Mouse (Mus musculus) testis, adult 2 months (tissue): Measurements from ENCODE around the gene Gm10974.

Experiments used
- CTCF ChIP-seq: fragments of 200-500 bp; IDR thresholded peaks from 2 replicates; pipeline ENCODE4 v1.5.1; 2012; ENCODE audit warnings: low read depth, mild to moderate bottlenecking, inconsistent platforms, low read length, moderate library complexity; ENCODE audit not compliant: control insufficient read depth, insufficient read depth, insufficient replicate concordance
- POLR2A ChIP-seq: fragments of 200-500 bp; IDR thresholded peaks from 2 replicates; pipeline ENCODE4 v1.6.1; 2012; ENCODE audit warnings: low read depth, mild to moderate bottlenecking, inconsistent platforms, low read length, moderate library complexity; ENCODE audit not compliant: control insufficient read depth

DNA sequence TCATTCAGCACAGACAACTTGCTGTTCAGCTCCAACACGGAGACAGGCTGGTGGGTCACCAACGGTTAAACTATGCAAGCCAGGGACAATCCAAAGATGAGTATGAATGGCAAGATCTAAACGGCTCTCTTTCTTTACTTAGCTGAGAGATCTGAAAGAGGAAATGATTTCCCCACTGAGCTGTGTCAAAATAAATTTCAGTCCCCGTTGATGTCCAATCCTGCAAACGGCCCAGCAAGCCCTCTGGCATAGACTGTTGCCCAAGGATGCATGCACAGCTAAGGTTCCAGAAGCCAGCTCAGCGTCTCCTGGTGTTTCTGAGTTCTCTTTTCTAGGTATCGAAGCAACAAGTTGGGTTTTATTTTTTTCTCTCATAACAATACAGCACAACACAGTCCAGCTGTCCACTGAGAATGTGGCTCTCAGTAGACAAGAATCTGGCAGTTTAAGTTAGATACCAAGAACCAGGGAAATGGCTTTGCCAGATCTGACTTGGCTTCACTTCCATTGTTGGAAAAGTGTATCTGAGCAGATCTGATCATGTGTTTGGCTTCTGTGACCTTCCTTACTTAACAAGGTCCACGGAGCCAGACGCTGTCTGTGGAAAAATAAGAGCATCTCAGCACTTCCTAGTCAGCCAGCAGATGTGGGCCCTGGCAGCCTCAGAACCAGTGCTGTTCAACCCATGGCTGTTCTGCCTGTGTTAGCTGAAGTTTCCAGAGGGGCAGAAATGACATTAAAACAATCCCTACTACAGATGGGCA is 42.3 kb upstream of the Gm10974 start:
- TF ChIP-seq POLR2A (no peak), CTCF (no peak)
